Mouse (Mus musculus): ENCODE results near the gene Rps6kl1. TPM values are rescaled to one million over a fixed set of nuclear protein-coding genes. Genes with fewer than 3 reads are reported as not detected.

The Rps6kl1 gene
- polyA plus RNA-seq (2014; fragmentation: Nextera tagmentation; extraction: Ambion mirVana) = 1.9 and 2.1 TPM in 2 replicates

- ATAC-seq (ENCODE audit: low FRiP score) (peak; percentile 79), DNase-seq (ENCODE audit: low spot score, missing footprints) (peak; percentile 87)
- peak within 1 kb of the TSS; percentile 35 for H3K4me3 ChIP-seq (ENCODE audit: low read depth, low read length)
- 16% methylated on average over 28 of the region's 28 CpGs for WGBS
- H3K27me3 ChIP-seq (ENCODE audit: control insufficient read depth, insufficient read depth, low read length) = peaks cover 7% of the 10 kb centered on the region
- peaks cover 8% of the 10 kb centered on the region; the same call in 1 of the 2 replicates for H3K4me1 ChIP-seq (ENCODE audit: control insufficient read depth, insufficient read depth, low read length)
- peak within 1 kb of the TSS; percentile 49 for H3K4me2 ChIP-seq
- H3K36me3 ChIP-seq (ENCODE audit: control insufficient read depth, insufficient read depth, low read length) = no peaks in the 10 kb centered on the region
- H3K9me3 ChIP-seq (ENCODE audit: control insufficient read depth, low read length) = no peaks in the 10 kb centered on the region
- no peak within 1 kb of the TSS for H3K27ac ChIP-seq (ENCODE audit: low read depth, low read length)
- peak within 1 kb of the TSS; percentile 44 for H3K9ac ChIP-seq (ENCODE audit: low read length)
Measured at GRCm38 (mm10) chr12:85151002-85151774, at the start of gene Rps6kl1. Rps6kl1 (minus strand) TSS chr12:85151264.

GRCm38 (mm10) chr12:85199954-85200353, 48.9 kb upstream of the Rps6kl1 start:
- Histone ChIP-seq H3K9ac (ENCODE audit: low read length) (no peak overlapping the region), H3K4me3 (ENCODE audit: low read depth, low read length) (no peak overlapping the region), H3K9me3 (ENCODE audit: control insufficient read depth, low read length) (no peaks in the 10 kb centered on the region), H3K27ac (ENCODE audit: low read depth, low read length) (no peak overlapping the region), H3K4me2 (no peak overlapping the region), H3K27me3 (ENCODE audit: control insufficient read depth, insufficient read depth, low read length) (no peaks in the 10 kb centered on the region), H3K4me1 (ENCODE audit: control insufficient read depth, insufficient read depth, low read length) (peaks cover 8% of the 10 kb centered on the region), H3K36me3 (ENCODE audit: control insufficient read depth, insufficient read depth, low read length) (no peaks in the 10 kb centered on the region)
- WGBS = 92% methylated on average over 1 of the region's 1 CpGs
- DNase-seq (ENCODE audit: low spot score, missing footprints) (peak; percentile 76), ATAC-seq (ENCODE audit: low FRiP score) (no peak)

- Histone ChIP-seq H3K4me3 (ENCODE audit: low read depth, low read length) (no peak overlapping the region), H3K4me1 (ENCODE audit: control insufficient read depth, insufficient read depth, low read length) (peaks cover 8% of the 10 kb centered on the region), H3K27me3 (ENCODE audit: control insufficient read depth, insufficient read depth, low read length) (no peaks in the 10 kb centered on the region), H3K9me3 (ENCODE audit: control insufficient read depth, low read length) (no peaks in the 10 kb centered on the region), H3K9ac (ENCODE audit: low read length) (no peak overlapping the region), H3K27ac (ENCODE audit: low read depth, low read length) (no peak overlapping the region), H3K36me3 (ENCODE audit: control insufficient read depth, insufficient read depth, low read length) (no peaks in the 10 kb centered on the region), H3K4me2 (no peak overlapping the region)
- ATAC-seq (ENCODE audit: low FRiP score) (no peak), DNase-seq (ENCODE audit: low spot score, missing footprints) (peak; percentile 64)
- WGBS = 66% methylated on average over 8 of the region's 8 CpGs
Measured at GRCm38 (mm10) chr12:85197936-85198335, 46.9 kb upstream of the Rps6kl1 start.

GRCm38 (mm10) chr12:85197371-85197770, 46.3 kb upstream of the Rps6kl1 start:
- ATAC-seq (ENCODE audit: low FRiP score) (no peak), DNase-seq (ENCODE audit: low spot score, missing footprints) (peak; percentile 72)
- Histone ChIP-seq H3K4me3 (ENCODE audit: low read depth, low read length) (no peak overlapping the region), H3K9ac (ENCODE audit: low read length) (no peak overlapping the region), H3K4me1 (ENCODE audit: control insufficient read depth, insufficient read depth, low read length) (peaks cover 8% of the 10 kb centered on the region), H3K27me3 (ENCODE audit: control insufficient read depth, insufficient read depth, low read length) (no peaks in the 10 kb centered on the region), H3K36me3 (ENCODE audit: control insufficient read depth, insufficient read depth, low read length) (no peaks in the 10 kb centered on the region), H3K4me2 (no peak overlapping the region), H3K9me3 (ENCODE audit: control insufficient read depth, low read length) (no peaks in the 10 kb centered on the region), H3K27ac (ENCODE audit: low read depth, low read length) (no peak overlapping the region)
- WGBS = 74% methylated on average over 7 of the region's 7 CpGs

- Histone ChIP-seq H3K27ac (ENCODE audit: low read depth, low read length) (no peak overlapping the region), H3K9ac (ENCODE audit: low read length) (no peak overlapping the region), H3K4me2 (no peak overlapping the region), H3K9me3 (ENCODE audit: control insufficient read depth, low read length) (no peaks in the 10 kb centered on the region), H3K4me1 (ENCODE audit: control insufficient read depth, insufficient read depth, low read length) (peaks cover 5% of the 10 kb centered on the region), H3K4me3 (ENCODE audit: low read depth, low read length) (no peak overlapping the region), H3K36me3 (ENCODE audit: control insufficient read depth, insufficient read depth, low read length) (no peaks in the 10 kb centered on the region), H3K27me3 (ENCODE audit: control insufficient read depth, insufficient read depth, low read length) (no peaks in the 10 kb centered on the region)
- ATAC-seq (ENCODE audit: low FRiP score) (no peak), DNase-seq (ENCODE audit: low spot score, missing footprints) (peak; percentile 17)
- 94% methylated on average over 10 of the region's 10 CpGs for WGBS
Measured at GRCm38 (mm10) chr12:85196191-85196590, 45.1 kb upstream of the Rps6kl1 start.

GRCm38 (mm10) chr12:85195086-85195485, 44.0 kb upstream of the Rps6kl1 start:
- H3K27me3 ChIP-seq (ENCODE audit: control insufficient read depth, insufficient read depth, low read length) = no peaks in the 10 kb centered on the region
- no peak overlapping the region for H3K4me3 ChIP-seq (ENCODE audit: low read depth, low read length)
- WGBS = 90% methylated on average over 5 of the region's 5 CpGs

GRCm38 (mm10) chr12:85194623-85195018, 43.6 kb upstream of the Rps6kl1 start:
- 92% methylated on average over 4 of the region's 4 CpGs for WGBS
- no peak overlapping the region for H3K27ac ChIP-seq (ENCODE audit: low read depth, low read length)
- H3K4me3 ChIP-seq (ENCODE audit: low read depth, low read length) = no peak overlapping the region
- no peaks in the 10 kb centered on the region for H3K9me3 ChIP-seq (ENCODE audit: control insufficient read depth, low read length)
- DNase-seq (ENCODE audit: low spot score, missing footprints) (peak; percentile 75), ATAC-seq (ENCODE audit: low FRiP score) (no peak)
- H3K4me1 ChIP-seq (ENCODE audit: control insufficient read depth, insufficient read depth, low read length) = no peaks in the 10 kb centered on the region; the same call in 1 of the 2 replicates
- H3K36me3 ChIP-seq (ENCODE audit: control insufficient read depth, insufficient read depth, low read length) = no peaks in the 10 kb centered on the region
- H3K4me2 ChIP-seq = no peak overlapping the region
- no peak overlapping the region for H3K9ac ChIP-seq (ENCODE audit: low read length)
- H3K27me3 ChIP-seq (ENCODE audit: control insufficient read depth, insufficient read depth, low read length) = no peaks in the 10 kb centered on the region

More at GRCm38 (mm10) chr12:85195086-85195485, 44.0 kb upstream of the Rps6kl1 start:
- H3K4me2 ChIP-seq = no peak overlapping the region
- DNase-seq (ENCODE audit: low spot score, missing footprints) = no peak
- no peaks in the 10 kb centered on the region for H3K9me3 ChIP-seq (ENCODE audit: control insufficient read depth, low read length)
- H3K4me1 ChIP-seq (ENCODE audit: control insufficient read depth, insufficient read depth, low read length) = no peaks in the 10 kb centered on the region; the same call in 1 of the 2 replicates
- no peak for ATAC-seq (ENCODE audit: low FRiP score)
- H3K27ac ChIP-seq (ENCODE audit: low read depth, low read length) = no peak overlapping the region
- no peaks in the 10 kb centered on the region for H3K36me3 ChIP-seq (ENCODE audit: control insufficient read depth, insufficient read depth, low read length)
- no peak overlapping the region for H3K9ac ChIP-seq (ENCODE audit: low read length)

- Histone ChIP-seq H3K4me2 (no peak overlapping the region), H3K9ac (ENCODE audit: low read length) (no peak overlapping the region), H3K36me3 (ENCODE audit: control insufficient read depth, insufficient read depth, low read length) (no peaks in the 10 kb centered on the region), H3K9me3 (ENCODE audit: control insufficient read depth, low read length) (no peaks in the 10 kb centered on the region), H3K27me3 (ENCODE audit: control insufficient read depth, insufficient read depth, low read length) (no peaks in the 10 kb centered on the region), H3K4me1 (ENCODE audit: control insufficient read depth, insufficient read depth, low read length) (no peaks in the 10 kb centered on the region; the same call in 1 of the 2 replicates), H3K4me3 (ENCODE audit: low read depth, low read length) (no peak overlapping the region), H3K27ac (ENCODE audit: low read depth, low read length) (no peak overlapping the region)
- 89% methylated on average over 11 of the region's 11 CpGs for WGBS
- ATAC-seq (ENCODE audit: low FRiP score) (no peak), DNase-seq (ENCODE audit: low spot score, missing footprints) (peak; percentile 68)
Measured at GRCm38 (mm10) chr12:85193923-85194622, 43.0 kb upstream of the Rps6kl1 start.

GRCm38 (mm10) chr12:85193146-85193545, 42.1 kb upstream of the Rps6kl1 start:
- no peaks in the 10 kb centered on the region for H3K9me3 ChIP-seq (ENCODE audit: control insufficient read depth, low read length)
- 88% methylated on average over 10 of the region's 10 CpGs for WGBS
- H3K4me2 ChIP-seq = no peak overlapping the region
- no peaks in the 10 kb centered on the region for H3K27me3 ChIP-seq (ENCODE audit: control insufficient read depth, insufficient read depth, low read length)
- ATAC-seq (ENCODE audit: low FRiP score) (no peak), DNase-seq (ENCODE audit: low spot score, missing footprints) (peak; percentile 26)
- H3K36me3 ChIP-seq (ENCODE audit: control insufficient read depth, insufficient read depth, low read length) = no peaks in the 10 kb centered on the region
- H3K4me3 ChIP-seq (ENCODE audit: low read depth, low read length) = no peak overlapping the region
- H3K9ac ChIP-seq (ENCODE audit: low read length) = no peak overlapping the region
- no peaks in the 10 kb centered on the region; the same call in 1 of the 2 replicates for H3K4me1 ChIP-seq (ENCODE audit: control insufficient read depth, insufficient read depth, low read length)
- H3K27ac ChIP-seq (ENCODE audit: low read depth, low read length) = no peak overlapping the region

Measured in midbrain, embryonic 11.5 days (tissue).